Mouse (Mus musculus): Measurements from ENCODE around the gene Cracr2b. TPM values are rescaled to one million over a fixed set of nuclear protein-coding genes. Genes with fewer than 3 reads are reported as not detected.

Cracr2b gene
- polyA plus RNA-seq, 1 experiment: 5.1 TPM

GRCm38 (mm10) chr7:141457236-141457635, 3.7 kb upstream of the Cracr2b start:
- TF ChIP-seq CTCF (IDR thresholded peaks at IDR 0.05; ENCODE audit: borderline replicate concordance, extremely low read depth, insufficient read depth, insufficient read length): no peak
- no peak for TF ChIP-seq POLR2A (IDR thresholded peaks at IDR 0.05; ENCODE audit: borderline replicate concordance, extremely low read depth, insufficient read depth, insufficient read length, poor library complexity, severe bottlenecking)
- no peak for DNase-seq (ENCODE audit: low read depth)

GRCm38 (mm10) chr7:141457986-141458660, 2.8 kb upstream of the Cracr2b start:
- TF ChIP-seq POLR2A (IDR thresholded peaks at IDR 0.05; ENCODE audit: borderline replicate concordance, extremely low read depth, insufficient read depth, insufficient read length, poor library complexity, severe bottlenecking) (no peak), CTCF (IDR thresholded peaks at IDR 0.05; ENCODE audit: borderline replicate concordance, extremely low read depth, insufficient read depth, insufficient read length) (peak; percentile 55)
- no peak for DNase-seq (ENCODE audit: low read depth)

GRCm38 (mm10) chr7:141458661-141459060, 2.2 kb upstream of the Cracr2b start:
- no peak for DNase-seq (ENCODE audit: low read depth)
- TF ChIP-seq POLR2A (IDR thresholded peaks at IDR 0.05; ENCODE audit: borderline replicate concordance, extremely low read depth, insufficient read depth, insufficient read length, poor library complexity, severe bottlenecking): no peak
- TF ChIP-seq CTCF (IDR thresholded peaks at IDR 0.05; ENCODE audit: borderline replicate concordance, extremely low read depth, insufficient read depth, insufficient read length): no peak

- DNase-seq (ENCODE audit: low read depth): no peak
- TF ChIP-seq POLR2A (IDR thresholded peaks at IDR 0.05; ENCODE audit: borderline replicate concordance, extremely low read depth, insufficient read depth, insufficient read length, poor library complexity, severe bottlenecking) (no peak), CTCF (IDR thresholded peaks at IDR 0.05; ENCODE audit: borderline replicate concordance, extremely low read depth, insufficient read depth, insufficient read length) (no peak)
These were observed 1.6 kb upstream of the Cracr2b start for GRCm38 (mm10) chr7:141459301-141459711.

- TF ChIP-seq POLR2A (IDR thresholded peaks at IDR 0.05; ENCODE audit: borderline replicate concordance, extremely low read depth, insufficient read depth, insufficient read length, poor library complexity, severe bottlenecking) (no peak), CTCF (IDR thresholded peaks at IDR 0.05; ENCODE audit: borderline replicate concordance, extremely low read depth, insufficient read depth, insufficient read length) (no peak)
- DNase-seq (ENCODE audit: low read depth): no peak
These were observed 898 bp upstream of the Cracr2b start for GRCm38 (mm10) chr7:141460001-141460390.

GRCm38 (mm10) chr7:141461521-141462332, 833 bp downstream of the Cracr2b start:
- DNase-seq (ENCODE audit: low read depth): no peak
- TF ChIP-seq CTCF (IDR thresholded peaks at IDR 0.05; ENCODE audit: borderline replicate concordance, extremely low read depth, insufficient read depth, insufficient read length): no peak
- TF ChIP-seq POLR2A (IDR thresholded peaks at IDR 0.05; ENCODE audit: borderline replicate concordance, extremely low read depth, insufficient read depth, insufficient read length, poor library complexity, severe bottlenecking): no peak

GRCm38 (mm10) chr7:141462333-141462821, 1.5 kb downstream of the Cracr2b start:
- TF ChIP-seq CTCF (IDR thresholded peaks at IDR 0.05; ENCODE audit: borderline replicate concordance, extremely low read depth, insufficient read depth, insufficient read length) (no peak), POLR2A (IDR thresholded peaks at IDR 0.05; ENCODE audit: borderline replicate concordance, extremely low read depth, insufficient read depth, insufficient read length, poor library complexity, severe bottlenecking) (no peak)
- DNase-seq (ENCODE audit: low read depth): no peak

- TF ChIP-seq POLR2A (IDR thresholded peaks at IDR 0.05; ENCODE audit: borderline replicate concordance, extremely low read depth, insufficient read depth, insufficient read length, poor library complexity, severe bottlenecking) (no peak), CTCF (IDR thresholded peaks at IDR 0.05; ENCODE audit: borderline replicate concordance, extremely low read depth, insufficient read depth, insufficient read length) (no peak)
- DNase-seq (ENCODE audit: low read depth): no peak
These were observed 3.1 kb downstream of the Cracr2b start for GRCm38 (mm10) chr7:141463824-141464602.

- no peak for DNase-seq (ENCODE audit: low read depth)
- no peak for TF ChIP-seq POLR2A (IDR thresholded peaks at IDR 0.05; ENCODE audit: borderline replicate concordance, extremely low read depth, insufficient read depth, insufficient read length, poor library complexity, severe bottlenecking)
- TF ChIP-seq CTCF (IDR thresholded peaks at IDR 0.05; ENCODE audit: borderline replicate concordance, extremely low read depth, insufficient read depth, insufficient read length): no peak
These were observed 3.8 kb downstream of the Cracr2b start for GRCm38 (mm10) chr7:141464603-141465201.

- TF ChIP-seq CTCF (IDR thresholded peaks at IDR 0.05; ENCODE audit: borderline replicate concordance, extremely low read depth, insufficient read depth, insufficient read length): no peak
- TF ChIP-seq POLR2A (IDR thresholded peaks at IDR 0.05; ENCODE audit: borderline replicate concordance, extremely low read depth, insufficient read depth, insufficient read length, poor library complexity, severe bottlenecking): no peak
- DNase-seq (ENCODE audit: low read depth): no peak
These were observed 4.6 kb downstream of the Cracr2b start for GRCm38 (mm10) chr7:141465388-141466044.

Measured in brain, embryonic 14.5 days (tissue).